Mouse (Mus musculus) spleen, adult 2 months (tissue): ENCODE measurements around the gene Srf.

Experiments used
- CTCF ChIP-seq: fragments of 200-500 bp; IDR thresholded peaks from 2 replicates; pipeline ENCODE4 v1.5.1; 2011; ENCODE audit warnings: mild to moderate bottlenecking, inconsistent platforms; ENCODE audit not compliant: insufficient read depth, insufficient read length, insufficient replicate concordance; ENCODE audit errors: extremely low read depth
- POLR2A ChIP-seq: fragments of 200-500 bp; IDR thresholded peaks from 2 replicates; pipeline ENCODE4 v1.6.1; 2011; ENCODE audit warnings: low read depth, low read length, inconsistent platforms

DNA sequence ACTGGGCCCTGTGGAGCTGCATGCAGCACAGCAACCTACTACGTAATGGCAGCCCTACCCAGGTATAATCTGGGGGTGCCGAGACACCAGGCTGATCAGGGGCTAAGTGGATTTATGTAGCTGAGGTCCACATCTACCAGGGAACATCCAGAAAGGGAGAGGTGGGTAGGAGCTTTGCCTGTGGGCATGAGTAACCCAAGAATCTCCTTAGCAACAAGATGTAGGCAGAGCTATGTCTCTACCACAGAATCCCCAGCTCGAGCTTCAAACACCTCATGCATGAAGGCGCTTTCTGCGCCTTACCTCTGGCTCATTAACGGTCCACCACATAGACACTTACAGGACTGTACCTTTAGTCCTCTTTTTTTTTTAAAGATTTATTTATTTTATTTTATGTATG is 39.4 kb upstream of the Srf start:
- TF ChIP-seq CTCF (no peak), POLR2A (no peak)
